Mouse (Mus musculus): ENCODE measurements around the gene Zfp423. TPM values are rescaled to one million over a fixed set of nuclear protein-coding genes. Genes with fewer than 3 reads are reported as not detected.
A peak's percentile ranks its signal among the peaks of the same experiment; 100 is the strongest.

Zfp423 gene
- polyA plus RNA-seq, 1 experiment from 2014 or later, result 63.0 TPM

DNA sequence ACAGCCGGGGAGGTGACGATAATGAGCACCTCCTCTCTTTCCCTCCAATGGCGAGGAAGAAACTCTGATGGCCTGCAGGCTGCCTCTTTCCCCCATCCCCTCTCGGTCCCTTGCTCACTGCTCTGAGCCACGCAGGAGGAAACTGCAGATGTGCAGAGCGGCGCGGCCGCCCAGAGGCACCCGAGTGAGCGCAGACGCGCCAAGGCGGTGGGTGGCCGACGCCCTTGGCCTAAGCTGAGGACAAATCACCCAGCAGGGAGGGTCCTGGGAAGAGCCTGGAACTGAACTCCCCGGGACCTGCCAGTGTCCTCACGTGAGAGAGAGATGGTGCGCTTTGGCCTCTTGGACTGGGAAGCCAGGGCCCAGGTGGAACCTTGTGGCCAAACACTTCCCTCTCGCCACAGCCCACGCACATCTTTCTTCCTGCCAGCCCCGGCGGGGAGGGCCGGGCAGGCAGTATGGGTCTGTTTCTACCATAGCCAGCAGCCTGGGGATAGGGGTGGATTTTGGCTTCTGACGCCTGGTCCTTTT is 296.5 kb downstream of the Zfp423 start:
- peak overlapping the region; percentile 50 for H3K9ac ChIP-seq (replicated peaks; ENCODE audit: low read length)
- peak overlapping the region; percentile 55 for H3K4me2 ChIP-seq (ENCODE audit: low read length)
- WGBS, result 5% methylated on average over 25 of the region's 25 CpGs
- ATAC-seq (ENCODE audit: low FRiP score, low TSS enrichment), result peak; percentile 42
- H3K27ac ChIP-seq (replicated peaks; ENCODE audit: low read depth, low read length), result peak overlapping the region; percentile 90
- H3K4me1 ChIP-seq (ENCODE audit: control insufficient read depth, insufficient read depth, low read length), result peaks cover 44% of the 10 kb centered on the region
- H3K36me3 ChIP-seq (ENCODE audit: control insufficient read depth, insufficient read depth, low read length), result no peaks in the 10 kb centered on the region
- H3K27me3 ChIP-seq (ENCODE audit: control insufficient read depth, insufficient read depth, low read length), result no peaks in the 10 kb centered on the region
- DNase-seq, result peak; percentile 77
- H3K4me3 ChIP-seq (replicated peaks; ENCODE audit: low read depth, low read length), result peak overlapping the region; percentile 21
- H3K9me3 ChIP-seq (ENCODE audit: control insufficient read depth, low read length), result no peaks in the 10 kb centered on the region

DNA sequence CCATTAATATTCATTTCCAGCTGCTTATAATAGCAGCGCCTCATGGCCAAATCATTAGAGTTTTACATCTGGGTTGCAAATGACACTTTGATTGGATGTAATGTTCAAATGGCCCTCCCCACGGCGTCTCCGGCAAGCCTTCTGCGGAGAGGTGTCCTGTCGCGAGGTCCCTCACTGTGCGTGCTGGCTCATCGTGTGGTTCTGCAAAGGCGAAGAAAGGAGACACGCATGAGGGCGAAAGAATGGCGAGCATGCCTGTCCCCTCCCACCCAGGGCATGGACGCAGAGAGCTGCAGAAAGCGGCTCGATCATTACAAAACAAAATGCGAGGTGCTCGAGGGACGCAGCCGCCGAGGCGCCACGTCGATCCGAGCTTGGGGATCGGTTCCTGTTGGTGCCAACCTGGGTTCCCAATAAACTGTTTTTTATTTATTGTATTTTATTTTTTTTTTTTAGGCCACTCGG is 297.1 kb downstream of the Zfp423 start:
- ATAC-seq (ENCODE audit: low FRiP score, low TSS enrichment) (no peak), DNase-seq (peak; percentile 72)
- Histone ChIP-seq H3K36me3 (ENCODE audit: control insufficient read depth, insufficient read depth, low read length) (no peaks in the 10 kb centered on the region), H3K4me1 (ENCODE audit: control insufficient read depth, insufficient read depth, low read length) (peaks cover 42% of the 10 kb centered on the region), H3K27me3 (ENCODE audit: control insufficient read depth, insufficient read depth, low read length) (no peaks in the 10 kb centered on the region), H3K9me3 (ENCODE audit: control insufficient read depth, low read length) (no peaks in the 10 kb centered on the region), H3K9ac (replicated peaks; ENCODE audit: low read length) (peak overlapping the region; percentile 50), H3K27ac (replicated peaks; ENCODE audit: low read depth, low read length) (peak overlapping the region; percentile 90), H3K4me3 (replicated peaks; ENCODE audit: low read depth, low read length) (peak overlapping the region; percentile 21), H3K4me2 (ENCODE audit: low read length) (peak overlapping the region; percentile 55)
- 2% methylated on average over 27 of the region's 27 CpGs for WGBS

DNA sequence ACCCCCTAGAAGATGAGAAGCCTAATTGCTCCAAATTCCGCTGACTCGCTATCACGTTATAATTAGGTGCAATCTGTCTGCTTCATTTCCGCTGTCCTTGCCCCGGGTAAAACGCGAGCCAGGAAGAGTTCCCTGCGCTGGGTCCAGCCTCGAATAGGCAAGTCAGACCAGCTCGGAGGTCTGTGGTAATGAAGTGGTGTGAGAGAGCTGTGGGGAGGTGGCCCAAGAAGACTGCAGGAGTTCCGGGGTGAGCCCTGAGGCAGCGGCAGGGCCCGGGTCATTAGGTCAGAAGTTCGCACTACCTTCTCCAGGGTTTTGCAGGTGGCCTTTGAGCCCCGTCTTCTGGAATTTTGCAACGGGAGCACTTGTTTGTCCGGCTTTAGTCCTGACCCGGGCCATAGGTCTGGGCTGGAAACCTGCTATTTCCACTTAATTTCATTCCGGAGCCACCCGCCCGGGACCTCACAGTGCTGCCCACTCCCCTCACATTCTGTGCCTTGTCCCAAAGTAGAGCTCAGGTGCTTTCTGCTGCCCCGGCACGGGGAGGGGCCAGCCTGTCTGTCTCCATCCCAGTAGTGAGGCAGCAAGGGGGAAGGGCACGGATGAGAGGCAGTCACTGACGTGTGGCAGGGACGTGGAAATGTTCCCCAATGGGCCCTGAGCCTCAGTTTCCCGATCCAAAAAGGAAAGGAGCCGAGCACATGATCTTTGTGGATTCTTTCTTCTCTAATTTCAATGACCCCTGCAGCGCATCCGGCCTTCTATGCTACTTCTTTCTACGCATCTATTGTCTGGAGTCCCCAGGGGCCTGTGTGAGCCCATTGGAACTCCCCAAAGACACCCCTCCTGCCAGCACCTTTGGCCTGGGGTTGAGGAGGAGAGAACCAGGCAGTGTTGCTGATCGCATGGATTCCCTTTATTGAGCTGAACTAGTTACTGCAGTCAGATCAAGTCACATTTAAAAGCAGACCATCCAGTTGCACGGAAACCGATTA is 298.2 kb downstream of the Zfp423 start:
- Histone ChIP-seq H3K4me1 (ENCODE audit: control insufficient read depth, insufficient read depth, low read length) (peaks cover 50% of the 10 kb centered on the region), H3K4me3 (replicated peaks; ENCODE audit: low read depth, low read length) (no peak overlapping the region), H3K9me3 (ENCODE audit: control insufficient read depth, low read length) (no peaks in the 10 kb centered on the region), H3K27me3 (ENCODE audit: control insufficient read depth, insufficient read depth, low read length) (no peaks in the 10 kb centered on the region), H3K27ac (replicated peaks; ENCODE audit: low read depth, low read length) (peak overlapping the region; percentile 79), H3K4me2 (ENCODE audit: low read length) (peak overlapping the region; percentile 53), H3K9ac (replicated peaks; ENCODE audit: low read length) (peak overlapping the region; percentile 39; the same call in 1 of the 2 replicates), H3K36me3 (ENCODE audit: control insufficient read depth, insufficient read depth, low read length) (no peaks in the 10 kb centered on the region)
- ATAC-seq (ENCODE audit: low FRiP score, low TSS enrichment) (no peak), DNase-seq (peak; percentile 62)
- 12% methylated on average over 34 of the region's 34 CpGs for WGBS

DNA sequence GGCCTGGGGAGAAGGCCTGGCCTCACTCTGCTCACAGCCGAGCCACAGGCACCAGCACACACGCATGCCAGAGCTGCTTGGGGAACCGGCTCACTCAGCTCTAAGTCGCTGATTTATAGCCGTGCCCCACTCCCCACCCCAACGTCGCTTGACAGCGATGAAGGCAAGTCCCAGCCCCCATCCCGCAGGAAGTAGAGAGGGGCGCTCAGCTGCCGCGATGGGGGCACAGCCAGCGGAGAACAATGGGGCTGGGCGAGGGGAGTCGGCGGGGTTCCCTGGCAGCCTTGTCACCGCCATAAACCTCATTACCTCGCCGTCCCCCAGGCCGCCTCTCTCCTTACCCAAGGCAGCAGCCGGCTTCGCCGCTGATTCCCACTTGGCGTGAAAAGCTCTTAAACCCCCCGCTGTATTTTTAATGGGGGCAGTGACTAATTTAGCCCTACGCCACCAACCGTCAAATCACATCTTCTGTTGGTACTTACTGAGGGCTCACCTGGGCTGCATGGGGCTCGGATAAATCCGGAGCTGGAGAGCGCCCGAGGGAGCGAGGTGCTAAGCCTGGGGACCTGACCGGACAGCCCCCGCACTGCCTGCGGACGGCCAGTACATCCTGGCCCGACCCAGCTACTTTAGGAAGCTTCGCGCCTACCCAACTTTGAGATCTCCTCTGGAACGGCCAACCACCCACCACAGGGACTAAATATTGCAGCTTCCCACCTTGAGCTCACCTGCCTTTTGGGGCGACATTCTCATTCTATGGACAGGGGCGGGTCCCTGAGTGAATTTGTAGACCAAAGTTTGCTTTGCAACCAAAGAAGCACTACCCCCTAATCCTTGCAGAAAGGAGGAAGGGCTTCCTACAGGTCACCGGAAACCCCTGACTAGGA is 299.1 kb downstream of the Zfp423 start:
- H3K36me3 ChIP-seq (ENCODE audit: control insufficient read depth, insufficient read depth, low read length), result no peaks in the 10 kb centered on the region
- peak overlapping the region; percentile 53 for H3K4me2 ChIP-seq (ENCODE audit: low read length)
- ATAC-seq (ENCODE audit: low FRiP score, low TSS enrichment) (peak; percentile 19; the same call in 1 of the 2 replicates), DNase-seq (peak; percentile 77)
- H3K9ac ChIP-seq (replicated peaks; ENCODE audit: low read length), result peak overlapping the region; percentile 47
- peaks cover 50% of the 10 kb centered on the region for H3K4me1 ChIP-seq (ENCODE audit: control insufficient read depth, insufficient read depth, low read length)
- WGBS, result 3% methylated on average over 43 of the region's 43 CpGs
- peak overlapping the region; percentile 12; the same call in 1 of the 2 replicates for H3K4me3 ChIP-seq (replicated peaks; ENCODE audit: low read depth, low read length)
- no peaks in the 10 kb centered on the region for H3K27me3 ChIP-seq (ENCODE audit: control insufficient read depth, insufficient read depth, low read length)
- H3K9me3 ChIP-seq (ENCODE audit: control insufficient read depth, low read length), result no peaks in the 10 kb centered on the region
- peak overlapping the region; percentile 79 for H3K27ac ChIP-seq (replicated peaks; ENCODE audit: low read depth, low read length)

DNA sequence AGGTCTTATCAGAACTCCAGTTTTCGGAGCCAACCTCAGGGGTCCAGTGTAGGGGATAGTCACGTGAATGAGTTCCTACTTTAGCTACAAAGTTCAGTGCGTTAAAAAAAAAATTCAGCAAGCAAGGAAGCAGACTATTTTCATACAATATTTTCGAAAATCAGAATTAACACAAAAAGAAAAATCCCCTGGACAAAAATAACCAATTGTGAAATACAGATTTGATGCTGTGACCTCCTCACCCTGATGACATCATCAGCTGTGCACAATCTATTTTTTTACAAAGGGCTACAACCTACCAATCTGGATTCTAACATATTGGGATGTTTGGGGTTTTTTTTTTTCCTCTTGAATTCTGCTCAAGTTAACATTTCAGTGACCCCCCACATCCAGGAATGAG is 301.9 kb downstream of the Zfp423 start:
- Histone ChIP-seq H3K27me3 (ENCODE audit: control insufficient read depth, insufficient read depth, low read length) (no peaks in the 10 kb centered on the region), H3K9ac (replicated peaks; ENCODE audit: low read length) (no peak overlapping the region), H3K4me1 (ENCODE audit: control insufficient read depth, insufficient read depth, low read length) (peaks cover 36% of the 10 kb centered on the region), H3K9me3 (ENCODE audit: control insufficient read depth, low read length) (no peaks in the 10 kb centered on the region), H3K4me2 (ENCODE audit: low read length) (no peak overlapping the region), H3K36me3 (ENCODE audit: control insufficient read depth, insufficient read depth, low read length) (no peaks in the 10 kb centered on the region), H3K27ac (replicated peaks; ENCODE audit: low read depth, low read length) (no peak overlapping the region), H3K4me3 (replicated peaks; ENCODE audit: low read depth, low read length) (no peak overlapping the region)
- no peak for DNase-seq
- WGBS, result 72% methylated on average over 4 of the region's 4 CpGs
- ATAC-seq (ENCODE audit: low FRiP score, low TSS enrichment), result no peak

DNA sequence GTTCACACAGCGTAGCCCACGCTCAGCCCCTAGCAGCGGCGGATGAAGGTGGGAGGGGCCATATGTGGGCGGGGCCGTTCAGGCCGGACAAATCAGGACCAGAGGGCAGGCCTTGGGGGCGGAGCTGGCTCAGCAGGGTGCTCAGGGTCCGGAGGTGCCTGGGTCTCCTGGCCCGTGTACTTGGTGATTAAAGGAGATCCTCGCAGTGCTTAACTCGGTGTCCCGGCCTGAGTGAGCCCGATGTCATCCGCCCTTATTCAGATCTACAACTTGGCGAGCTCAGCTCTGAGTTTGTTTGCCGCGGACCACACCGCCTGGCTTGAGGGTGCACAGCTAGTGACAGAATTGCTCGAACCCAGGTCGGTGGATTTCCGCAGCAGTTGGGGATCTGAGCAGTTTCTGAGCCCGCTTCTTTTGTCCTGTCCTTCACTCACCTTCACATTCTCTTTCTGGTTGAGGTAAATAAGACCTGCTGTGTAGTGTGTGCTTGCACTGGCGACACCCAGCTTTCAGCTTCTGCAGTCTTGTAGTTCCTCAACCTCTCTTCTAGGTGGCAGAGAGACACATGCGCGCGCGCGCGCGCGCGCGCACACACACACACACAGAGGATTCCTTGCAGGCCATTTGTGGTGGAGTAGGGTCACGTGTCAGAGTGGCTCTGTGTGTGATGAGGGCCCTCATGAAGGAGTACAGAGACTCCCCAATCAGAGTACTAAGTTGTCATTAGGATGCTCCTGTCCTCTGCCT is 302.7 kb downstream of the Zfp423 start:
- peak overlapping the region; percentile 45; the same call in 1 of the 2 replicates for H3K27ac ChIP-seq (replicated peaks; ENCODE audit: low read depth, low read length)
- peak overlapping the region; percentile 64 for H3K4me2 ChIP-seq (ENCODE audit: low read length)
- H3K36me3 ChIP-seq (ENCODE audit: control insufficient read depth, insufficient read depth, low read length), result no peaks in the 10 kb centered on the region
- peaks cover 29% of the 10 kb centered on the region for H3K4me1 ChIP-seq (ENCODE audit: control insufficient read depth, insufficient read depth, low read length)
- no peaks in the 10 kb centered on the region for H3K9me3 ChIP-seq (ENCODE audit: control insufficient read depth, low read length)
- ATAC-seq (ENCODE audit: low FRiP score, low TSS enrichment), result peak; percentile 82
- DNase-seq, result peak; percentile 82
- peak overlapping the region; percentile 28 for H3K4me3 ChIP-seq (replicated peaks; ENCODE audit: low read depth, low read length)
- peak overlapping the region; percentile 34; the same call in 1 of the 2 replicates for H3K9ac ChIP-seq (replicated peaks; ENCODE audit: low read length)
- WGBS, result 12% methylated on average over 35 of the region's 35 CpGs
- no peaks in the 10 kb centered on the region for H3K27me3 ChIP-seq (ENCODE audit: control insufficient read depth, insufficient read depth, low read length)

DNA sequence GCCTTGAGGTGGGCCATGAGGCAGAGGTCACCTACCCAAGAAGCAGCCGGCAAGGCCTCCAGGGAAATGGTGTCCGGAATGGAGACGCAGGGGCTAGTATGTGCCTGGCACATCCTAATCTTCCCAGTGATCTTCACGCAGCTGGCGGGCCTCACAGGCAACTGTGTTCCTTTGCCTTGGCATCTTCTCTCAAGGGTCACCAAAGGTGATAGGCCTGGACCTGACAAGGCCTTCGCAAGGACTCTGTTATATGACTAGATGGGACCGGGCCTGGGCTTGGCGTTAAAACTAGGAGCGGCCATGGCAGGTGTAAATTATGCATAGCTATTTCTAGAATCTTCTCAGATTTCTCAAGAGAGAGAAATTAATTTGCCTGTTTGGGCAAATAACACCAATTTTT is 303.4 kb downstream of the Zfp423 start:
- DNase-seq (no peak), ATAC-seq (ENCODE audit: low FRiP score, low TSS enrichment) (no peak)
- H3K4me2 ChIP-seq (ENCODE audit: low read length), result peak overlapping the region; percentile 64
- H3K27ac ChIP-seq (replicated peaks; ENCODE audit: low read depth, low read length), result no peak overlapping the region
- H3K4me1 ChIP-seq (ENCODE audit: control insufficient read depth, insufficient read depth, low read length), result peaks cover 22% of the 10 kb centered on the region
- H3K27me3 ChIP-seq (ENCODE audit: control insufficient read depth, insufficient read depth, low read length), result no peaks in the 10 kb centered on the region
- H3K36me3 ChIP-seq (ENCODE audit: control insufficient read depth, insufficient read depth, low read length), result no peaks in the 10 kb centered on the region
- no peaks in the 10 kb centered on the region for H3K9me3 ChIP-seq (ENCODE audit: control insufficient read depth, low read length)
- H3K4me3 ChIP-seq (replicated peaks; ENCODE audit: low read depth, low read length), result no peak overlapping the region
- 76% methylated on average over 9 of the region's 9 CpGs for WGBS
- H3K9ac ChIP-seq (replicated peaks; ENCODE audit: low read length), result no peak overlapping the region

DNA sequence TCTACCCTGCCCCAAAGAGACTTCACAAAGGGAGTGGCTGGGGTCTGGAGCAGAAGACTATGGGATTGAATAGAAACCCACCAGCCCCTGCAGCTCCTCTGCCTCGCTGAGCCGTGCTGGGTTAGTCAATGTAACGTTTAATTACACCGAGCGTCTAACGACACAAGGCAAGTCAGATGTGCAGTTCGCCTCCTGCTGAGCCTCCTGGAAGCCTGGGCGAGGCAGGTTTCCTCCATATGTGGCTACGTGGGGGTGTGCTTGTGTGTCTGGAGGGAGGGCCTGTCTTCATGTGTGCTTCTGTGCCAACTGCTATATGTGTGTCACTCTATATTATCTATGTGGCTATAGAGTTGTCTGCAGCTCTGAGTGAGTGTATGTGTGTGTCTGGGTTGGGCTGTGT is 311.6 kb downstream of the Zfp423 start:
- Histone ChIP-seq H3K27me3 (ENCODE audit: control insufficient read depth, insufficient read depth, low read length) (no peaks in the 10 kb centered on the region), H3K4me2 (ENCODE audit: low read length) (no peak overlapping the region), H3K4me3 (replicated peaks; ENCODE audit: low read depth, low read length) (no peak overlapping the region), H3K9me3 (ENCODE audit: control insufficient read depth, low read length) (no peaks in the 10 kb centered on the region), H3K4me1 (ENCODE audit: control insufficient read depth, insufficient read depth, low read length) (peaks cover 17% of the 10 kb centered on the region), H3K9ac (replicated peaks; ENCODE audit: low read length) (no peak overlapping the region), H3K36me3 (ENCODE audit: control insufficient read depth, insufficient read depth, low read length) (no peaks in the 10 kb centered on the region), H3K27ac (replicated peaks; ENCODE audit: low read depth, low read length) (no peak overlapping the region)
- 66% methylated on average over 9 of the region's 9 CpGs for WGBS
- ATAC-seq (ENCODE audit: low FRiP score, low TSS enrichment) (no peak), DNase-seq (no peak)

All from midbrain, embryonic 14.5 days (tissue).